Mouse (Mus musculus) lung, postnatal 0 days (tissue): ENCODE results near the gene Trappc2l. TPM values are rescaled to one million over a fixed set of nuclear protein-coding genes. Genes with fewer than 3 reads are reported as not detected.
A peak's percentile ranks its signal among the peaks of the same experiment; 100 is the strongest.

Experiments
- ATAC-seq: fragments of 200-750 bp; cut with Nextera tagmentation; 2 replicates; pipeline ENCODE4 v1.8.0; 2017; ENCODE audit warnings: moderate library complexity
- DNase-seq: peaks from one replicate; pipeline ENCODE4 v3.0.0-alpha.2; 2016; ENCODE audit warnings: low spot score
- H3K27ac ChIP-seq: fragments of 300-500 bp; sonication (generic); 2 replicates; pipeline ENCODE4 v1.5.1; 2014; ENCODE audit warnings: antibody characterized with exemption, mild to moderate bottlenecking, low read length, mixed read lengths
- H3K27me3 ChIP-seq: fragments of 300-500 bp; sonication (generic); replicated peaks from 2 replicates; pipeline ENCODE4 v1.6.1; 2014; ENCODE audit warnings: low read length, mixed read lengths; ENCODE audit not compliant: insufficient read depth
- H3K36me3 ChIP-seq: fragments of 300-500 bp; sonication (generic); 2 replicates; pipeline ENCODE4 v1.6.1; 2014; ENCODE audit warnings: low read length, mixed read lengths; ENCODE audit not compliant: insufficient read depth
- H3K4me1 ChIP-seq: fragments of 300-500 bp; sonication (generic); 2 replicates; pipeline ENCODE4 v1.6.1; 2014; ENCODE audit warnings: antibody characterized with exemption, low read depth, low read length, mixed read lengths; ENCODE audit not compliant: insufficient read depth
- H3K4me2 ChIP-seq: fragments of 300-500 bp; sonication (generic); replicated peaks from 2 replicates; pipeline ENCODE4 v1.6.1; 2014; ENCODE audit warnings: low read depth, mild to moderate bottlenecking, low read length, moderate library complexity, mixed read lengths
- H3K4me3 ChIP-seq: fragments of 300-500 bp; sonication (generic); 2 replicates; pipeline ENCODE4 v1.5.1; 2014; ENCODE audit warnings: low read depth, low read length
- H3K9ac ChIP-seq: fragments of 300-500 bp; sonication (generic); replicated peaks from 2 replicates; pipeline ENCODE4 v1.6.1; 2014; ENCODE audit warnings: low read depth, mild to moderate bottlenecking
- H3K9me3 ChIP-seq: fragments of 300-500 bp; sonication (generic); 2 replicates; pipeline ENCODE4 v1.6.1; 2016; ENCODE audit warnings: low read length, mixed read lengths
- CTCF ChIP-seq: IDR thresholded peaks from 2 replicates; pipeline ENCODE4 v1.5.1; 2016; ENCODE audit warnings: antibody characterized with exemption, mild to moderate bottlenecking
- EP300 ChIP-seq: IDR thresholded peaks from 2 replicates; pipeline ENCODE4 v1.6.1; 2016; ENCODE audit warnings: antibody characterized with exemption, mild to moderate bottlenecking, control low read depth
- WGBS: fragments of 180-500 bp; shearing (Covaris S2); extraction: QIAGEN DNeasy Blood & Tissue Kit; methylation state at CpG from one replicate; pipeline ENCODE4 v1.1.7; 2014; 5-methylcytosine and 5-hydroxymethylcytosine counted together
- polyA plus RNA-seq: library from polyadenylated mRNA; unstranded; fragments of >200 nt; fragmentation: Nextera tagmentation; extraction: Ambion mirVana; gene quantifications from 2 replicates; pipeline ENCODE4 v1.2.1, GENCODE M21; 2015

Gene Trappc2l
- polyA plus RNA-seq, 1 experiment from 2014 or later: 70.0 TPM

GRCm38 (mm10) chr8:122636803-122637175 is 25.3 kb downstream of the Trappc2l start:
- no peak overlapping the region for H3K4me2 ChIP-seq
- H3K27ac ChIP-seq: peak overlapping the region; percentile 26; the same call in 1 of the 2 replicates
- peaks cover 12% of the 10 kb centered on the region; the same call in 1 of the 2 replicates for H3K36me3 ChIP-seq
- no peaks in the 10 kb centered on the region for H3K27me3 ChIP-seq
- no peak for DNase-seq
- H3K9me3 ChIP-seq: no peaks in the 10 kb centered on the region
- H3K4me3 ChIP-seq: no peak overlapping the region
- ATAC-seq: peak; percentile 6; the same call in 1 of the 2 replicates
- 39% methylated on average over 9 of the region's 9 CpGs for WGBS
- H3K9ac ChIP-seq: no peak overlapping the region
- TF ChIP-seq EP300: no peak
- no peak for TF ChIP-seq CTCF
- peaks cover 12% of the 10 kb centered on the region; the same call in 1 of the 2 replicates for H3K4me1 ChIP-seq

- Histone ChIP-seq H3K9me3 (no peaks in the 10 kb centered on the region), H3K4me1 (peaks cover 13% of the 10 kb centered on the region), H3K36me3 (peaks cover 12% of the 10 kb centered on the region; the same call in 1 of the 2 replicates), H3K9ac (no peak overlapping the region), H3K4me3 (no peak overlapping the region), H3K4me2 (no peak overlapping the region), H3K27ac (no peak overlapping the region; the same call in 1 of the 2 replicates), H3K27me3 (no peaks in the 10 kb centered on the region)
- DNase-seq: no peak
- 79% methylated on average over 9 of the region's 9 CpGs for WGBS
- TF ChIP-seq EP300 (no peak), CTCF (no peak)
- ATAC-seq: no peak
Measured at GRCm38 (mm10) chr8:122637230-122637629, 25.8 kb downstream of the Trappc2l start.

- H3K4me3 ChIP-seq: no peak overlapping the region
- TF ChIP-seq EP300 (no peak), CTCF (no peak)
- WGBS: 67% methylated on average over 16 of the region's 16 CpGs
- ATAC-seq: no peak
- no peaks in the 10 kb centered on the region for H3K27me3 ChIP-seq
- no peak for DNase-seq
- no peak overlapping the region for H3K4me2 ChIP-seq
- H3K36me3 ChIP-seq: peaks cover 4% of the 10 kb centered on the region; the same call in 1 of the 2 replicates
- H3K27ac ChIP-seq: 0 out of 2 replicates have a peak overlapping the region, but pooled peaks have one; percentile 54
- peaks cover 15% of the 10 kb centered on the region for H3K4me1 ChIP-seq
- H3K9me3 ChIP-seq: no peaks in the 10 kb centered on the region
- no peak overlapping the region for H3K9ac ChIP-seq
Measured at GRCm38 (mm10) chr8:122638601-122639000, 27.2 kb downstream of the Trappc2l start.

- peaks cover 15% of the 10 kb centered on the region for H3K4me1 ChIP-seq
- H3K36me3 ChIP-seq: no peaks in the 10 kb centered on the region
- H3K4me2 ChIP-seq: no peak overlapping the region
- H3K4me3 ChIP-seq: no peak overlapping the region
- 25% methylated on average over 16 of the region's 16 CpGs for WGBS
- H3K9me3 ChIP-seq: no peaks in the 10 kb centered on the region
- peak; percentile 70 for ATAC-seq
- peak; percentile 85 for DNase-seq
- H3K27me3 ChIP-seq: no peaks in the 10 kb centered on the region
- H3K9ac ChIP-seq: no peak overlapping the region
- H3K27ac ChIP-seq: peak overlapping the region; percentile 54
- no peak for TF ChIP-seq CTCF
- no peak for TF ChIP-seq EP300
Measured at GRCm38 (mm10) chr8:122639521-122640248, 28.2 kb downstream of the Trappc2l start.

GRCm38 (mm10) chr8:122640825-122641224 is 29.4 kb downstream of the Trappc2l start:
- peaks cover 4% of the 10 kb centered on the region; the same call in 1 of the 2 replicates for H3K36me3 ChIP-seq
- no peak for TF ChIP-seq CTCF
- TF ChIP-seq EP300: no peak

GRCm38 (mm10) chr8:122641406-122641805 is 30.0 kb downstream of the Trappc2l start:
- TF ChIP-seq EP300 (no peak), CTCF (peak; percentile 24)
- H3K4me1 ChIP-seq: peaks cover 15% of the 10 kb centered on the region
- H3K9me3 ChIP-seq: no peaks in the 10 kb centered on the region
- DNase-seq (no peak), ATAC-seq (no peak)
- H3K27me3 ChIP-seq: no peaks in the 10 kb centered on the region
- no peak overlapping the region for H3K9ac ChIP-seq
- no peak overlapping the region for H3K4me2 ChIP-seq
- WGBS: 66% methylated on average over 15 of the region's 15 CpGs
- no peak overlapping the region for H3K4me3 ChIP-seq
- peaks cover 8% of the 10 kb centered on the region; the same call in 1 of the 2 replicates for H3K36me3 ChIP-seq
- no peak overlapping the region for H3K27ac ChIP-seq

More at GRCm38 (mm10) chr8:122640825-122641224, 29.4 kb downstream of the Trappc2l start:
- H3K27me3 ChIP-seq: no peaks in the 10 kb centered on the region
- DNase-seq: no peak
- ATAC-seq: no peak
- peaks cover 15% of the 10 kb centered on the region for H3K4me1 ChIP-seq
- no peaks in the 10 kb centered on the region for H3K9me3 ChIP-seq
- H3K4me3 ChIP-seq: no peak overlapping the region
- 74% methylated on average over 4 of the region's 4 CpGs for WGBS
- no peak overlapping the region for H3K27ac ChIP-seq
- H3K9ac ChIP-seq: no peak overlapping the region
- no peak overlapping the region for H3K4me2 ChIP-seq
